Mouse (Mus musculus) adrenal gland, postnatal 36 days (tissue): ENCODE results near the gene Adamts2. TPM values are rescaled to one million over a fixed set of nuclear protein-coding genes. Genes with fewer than 3 reads are reported as not detected.
A peak's percentile ranks its signal among the peaks of the same experiment; 100 is the strongest.

Source experiments
- DNase-seq, 2 experiments: peaks; one replicate each; pipeline ENCODE4 v3.0.0; 2021; ENCODE audit warnings: mixed read lengths in 1 of 2
- total RNA-seq, 2 experiments: library from RNA; stranded (reverse); gene quantifications; 2 replicates each; pipeline ENCODE4 v1.2.3; 2021

Gene Adamts2
- total RNA-seq, 2 experiments from 2014 or later = 6.4 to 13.1 TPM

DNA sequence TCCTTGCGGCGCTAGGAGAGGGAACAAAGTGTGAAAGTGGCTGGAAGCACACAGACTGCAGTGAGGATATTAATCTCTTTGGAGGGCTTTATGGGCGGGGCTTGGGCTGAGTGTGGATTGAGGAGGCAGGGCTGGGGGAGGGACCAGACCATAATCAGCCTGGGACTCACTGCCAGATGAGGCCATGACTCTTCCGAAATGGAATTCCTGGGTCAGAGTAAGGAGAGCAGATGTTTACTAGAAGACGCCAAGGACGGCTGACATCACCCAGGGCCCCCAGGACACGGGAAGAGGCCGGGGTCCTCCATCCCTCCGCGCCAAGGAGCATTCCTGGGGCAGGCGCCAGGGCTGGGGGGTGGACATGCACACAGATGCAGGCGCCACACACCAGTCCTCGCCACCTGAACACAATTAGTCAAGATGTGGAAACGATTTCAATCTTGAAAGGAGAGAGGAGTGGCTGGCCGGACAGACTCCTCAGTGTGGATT is 20.4 kb downstream of the Adamts2 start:
- DNase-seq = peak in 1 of 2 experiments; percentile 59

DNA sequence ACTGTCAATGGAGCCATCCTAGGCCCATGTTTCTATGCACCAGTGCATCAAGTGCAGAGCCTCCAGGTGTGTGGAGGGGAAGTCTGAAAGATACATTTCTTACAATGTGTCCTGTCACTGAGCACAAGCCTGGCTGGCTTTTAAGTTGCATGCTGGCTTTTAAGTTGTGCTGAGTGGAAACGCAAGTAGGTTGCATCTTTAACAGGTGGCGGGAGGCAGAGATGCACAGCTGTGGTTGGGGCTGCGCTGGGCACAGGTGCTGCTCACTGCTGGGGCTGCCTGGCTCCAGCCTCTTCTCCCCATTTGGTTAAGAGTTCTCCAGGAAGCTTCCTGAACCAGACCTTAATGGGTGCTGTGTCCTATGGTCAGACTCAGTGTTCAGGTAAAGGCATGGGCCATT is 21.9 kb downstream of the Adamts2 start:
- DNase-seq = no peak

- DNase-seq = no peak
These were observed 22.4 kb downstream of the Adamts2 start for GRCm38 (mm10) chr11:50624239-50624638.

DNA sequence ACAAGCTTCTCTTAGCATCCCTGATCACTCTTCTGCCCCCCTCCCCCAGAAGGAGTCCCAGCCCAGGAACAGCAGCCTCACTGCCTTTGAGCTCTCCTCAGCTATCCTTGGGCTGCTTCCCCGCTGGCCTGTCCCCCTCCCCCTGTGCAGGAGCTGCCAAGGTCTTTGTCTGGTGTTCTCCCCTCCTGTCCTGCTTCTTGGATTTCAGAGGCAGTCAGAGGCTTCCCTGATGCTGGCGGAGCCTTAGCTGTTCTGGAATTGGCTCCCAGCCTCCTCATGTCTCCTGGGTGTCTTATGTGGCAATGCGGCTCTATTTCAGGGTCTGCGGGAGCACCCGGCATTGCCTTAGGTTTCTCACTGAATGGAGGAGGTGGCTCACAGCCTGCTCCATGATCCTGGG is 22.8 kb downstream of the Adamts2 start:
- peak; percentile 27 to 36 for DNase-seq

DNA sequence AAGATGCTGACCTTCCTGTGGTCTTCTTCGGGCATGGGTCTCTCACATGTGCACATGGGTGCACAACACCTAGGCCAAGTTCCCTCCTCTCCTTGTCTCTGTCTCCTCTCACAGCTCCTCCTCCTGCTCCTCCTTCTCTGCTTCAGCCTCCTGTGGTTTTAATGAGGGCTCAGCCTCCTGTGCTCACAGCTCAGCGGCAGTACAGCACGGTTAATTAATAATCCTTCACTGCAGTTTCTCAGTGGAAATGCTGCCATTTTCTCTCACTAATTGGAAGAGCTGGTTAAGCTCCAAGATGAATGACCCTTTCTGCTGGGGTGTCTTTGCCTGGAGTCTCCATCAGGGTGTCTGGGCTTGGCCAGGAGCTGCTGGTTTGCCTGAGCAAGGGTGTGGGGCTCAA is 27.0 kb downstream of the Adamts2 start:
- DNase-seq = no peak

GRCm38 (mm10) chr11:50630462-50630861 is 28.6 kb downstream of the Adamts2 start:
- DNase-seq = no peak

DNA sequence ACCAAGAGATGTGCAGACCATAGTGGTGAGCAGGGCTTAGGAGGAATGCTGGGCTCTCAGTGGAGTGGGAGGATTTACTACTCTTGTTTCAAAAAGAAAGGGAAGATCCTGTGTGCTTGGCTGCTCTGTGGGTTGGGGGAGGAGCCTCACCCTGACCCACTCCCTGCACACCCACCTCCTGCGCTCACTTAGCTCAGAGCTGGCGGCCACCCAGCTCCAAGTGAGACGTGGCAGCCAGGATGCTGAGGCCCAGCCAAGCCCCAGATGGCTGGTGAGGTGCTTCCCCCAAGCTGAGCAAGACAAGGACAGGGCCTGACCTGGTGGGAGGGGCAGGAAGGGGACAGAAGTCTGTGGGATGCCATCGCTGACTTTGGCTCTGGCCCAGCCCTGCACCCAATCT is 30.4 kb downstream of the Adamts2 start:
- DNase-seq = peak; percentile 47 to 74

GRCm38 (mm10) chr11:50635051-50635590 is 33.2 kb downstream of the Adamts2 start:
- DNase-seq = peak; percentile 8 to 45

GRCm38 (mm10) chr11:50637026-50637425 is 35.1 kb downstream of the Adamts2 start:
- DNase-seq = peak in 1 of 2 experiments; percentile 22

- DNase-seq = no peak
These were observed 36.4 kb downstream of the Adamts2 start for GRCm38 (mm10) chr11:50638197-50638867.

GRCm38 (mm10) chr11:50638868-50639220 is 37.0 kb downstream of the Adamts2 start:
- no peak for DNase-seq

- DNase-seq = peak; percentile 29 to 40
These were observed 40.7 kb downstream of the Adamts2 start for GRCm38 (mm10) chr11:50642583-50642982.

DNA sequence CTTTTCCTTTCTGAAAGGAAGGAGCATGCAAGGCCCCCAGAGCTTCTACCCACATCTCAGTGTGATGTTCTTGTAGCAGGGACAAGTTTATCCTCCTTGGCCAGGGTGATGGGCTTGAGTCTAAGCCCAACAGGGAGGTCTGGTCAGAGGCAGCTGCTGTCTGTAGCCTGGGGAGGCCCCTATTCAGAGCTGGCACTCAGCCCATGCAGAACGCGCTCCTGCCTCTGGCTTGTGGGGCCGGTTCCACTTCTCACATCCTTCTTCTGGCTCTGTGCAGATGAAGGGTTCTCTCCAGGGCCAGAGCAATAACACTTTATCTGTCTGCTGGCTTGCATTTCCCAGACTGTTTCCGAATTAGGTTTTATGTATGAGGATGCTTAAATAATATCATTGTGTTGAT is 44.3 kb downstream of the Adamts2 start:
- DNase-seq = no peak

DNA sequence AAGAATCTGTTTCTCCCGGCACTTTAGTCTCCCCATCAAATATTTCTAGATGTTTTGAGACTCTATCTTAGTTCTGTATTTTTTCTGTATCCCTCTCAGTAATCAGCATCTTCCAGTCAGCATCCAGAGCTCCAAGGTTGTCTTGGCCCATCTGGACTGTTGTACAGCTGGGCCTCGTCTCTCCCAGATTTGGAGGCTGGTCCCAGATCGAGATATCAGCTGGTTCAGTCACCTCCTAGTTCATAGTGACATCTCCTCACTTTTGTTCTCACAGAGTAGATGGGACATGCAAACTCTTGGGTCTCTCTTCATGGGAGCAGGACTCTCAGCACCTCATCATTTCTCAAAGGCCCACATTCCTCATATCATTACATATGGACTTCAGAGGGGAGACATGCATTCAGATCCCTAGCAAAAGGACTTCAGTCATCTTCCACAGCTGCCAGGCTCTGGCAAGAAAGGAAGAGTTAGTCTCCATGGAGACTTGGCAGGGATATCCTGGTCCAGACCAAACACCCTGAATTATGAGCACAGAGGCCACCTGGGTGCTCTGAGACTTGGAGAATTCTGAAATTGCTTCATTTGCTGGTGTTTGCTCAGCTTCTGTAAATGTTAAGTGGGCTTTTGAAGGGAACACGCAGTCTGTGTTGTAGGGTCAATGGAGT is 46.4 kb downstream of the Adamts2 start:
- DNase-seq = no peak

GRCm38 (mm10) chr11:50650037-50650436 is 48.2 kb downstream of the Adamts2 start:
- DNase-seq = no peak

GRCm38 (mm10) chr11:50653746-50654431 is 52.0 kb downstream of the Adamts2 start:
- peak; percentile 60 for DNase-seq

DNA sequence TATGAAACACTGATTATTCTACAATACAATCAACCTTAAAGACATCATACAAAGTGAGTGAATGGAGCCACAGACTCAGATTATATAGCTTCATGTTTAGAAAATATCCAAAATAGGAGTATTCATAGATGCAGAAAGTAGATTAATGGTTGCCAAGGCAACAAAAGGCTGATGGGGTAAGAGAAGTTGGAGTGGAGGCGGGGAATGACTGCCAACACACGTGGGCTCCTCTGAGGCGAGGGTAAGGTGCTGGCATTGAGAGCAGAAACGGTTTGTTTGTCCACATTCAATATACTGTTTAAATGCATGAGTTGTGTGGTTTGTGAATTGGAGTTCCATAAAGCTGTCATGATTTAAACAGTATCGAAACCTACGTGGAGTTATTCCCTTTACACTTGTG is 56.9 kb downstream of the Adamts2 start:
- no peak for DNase-seq

DNA sequence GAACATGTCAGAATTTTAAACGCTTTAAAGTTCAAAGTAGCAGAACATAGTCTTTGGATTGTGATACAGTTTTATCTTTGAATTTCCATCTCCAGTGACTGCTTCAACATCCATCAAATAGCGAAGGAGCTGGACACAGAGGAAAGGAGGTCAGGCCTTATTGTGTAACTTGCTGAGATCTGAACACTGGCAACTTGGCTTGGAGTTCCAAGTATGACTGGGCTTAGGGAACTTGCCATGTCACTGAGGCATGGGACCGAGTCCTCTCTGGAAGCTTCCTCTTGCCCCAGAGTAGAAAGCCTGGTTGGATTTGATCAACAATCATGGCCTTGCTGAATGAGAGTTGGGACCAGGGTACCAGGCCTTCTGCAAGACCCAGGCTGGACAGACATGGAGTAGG is 60.3 kb downstream of the Adamts2 start:
- peak; percentile 17 to 27 for DNase-seq

- no peak for DNase-seq
These were observed 62.9 kb downstream of the Adamts2 start for GRCm38 (mm10) chr11:50664826-50665225.

DNA sequence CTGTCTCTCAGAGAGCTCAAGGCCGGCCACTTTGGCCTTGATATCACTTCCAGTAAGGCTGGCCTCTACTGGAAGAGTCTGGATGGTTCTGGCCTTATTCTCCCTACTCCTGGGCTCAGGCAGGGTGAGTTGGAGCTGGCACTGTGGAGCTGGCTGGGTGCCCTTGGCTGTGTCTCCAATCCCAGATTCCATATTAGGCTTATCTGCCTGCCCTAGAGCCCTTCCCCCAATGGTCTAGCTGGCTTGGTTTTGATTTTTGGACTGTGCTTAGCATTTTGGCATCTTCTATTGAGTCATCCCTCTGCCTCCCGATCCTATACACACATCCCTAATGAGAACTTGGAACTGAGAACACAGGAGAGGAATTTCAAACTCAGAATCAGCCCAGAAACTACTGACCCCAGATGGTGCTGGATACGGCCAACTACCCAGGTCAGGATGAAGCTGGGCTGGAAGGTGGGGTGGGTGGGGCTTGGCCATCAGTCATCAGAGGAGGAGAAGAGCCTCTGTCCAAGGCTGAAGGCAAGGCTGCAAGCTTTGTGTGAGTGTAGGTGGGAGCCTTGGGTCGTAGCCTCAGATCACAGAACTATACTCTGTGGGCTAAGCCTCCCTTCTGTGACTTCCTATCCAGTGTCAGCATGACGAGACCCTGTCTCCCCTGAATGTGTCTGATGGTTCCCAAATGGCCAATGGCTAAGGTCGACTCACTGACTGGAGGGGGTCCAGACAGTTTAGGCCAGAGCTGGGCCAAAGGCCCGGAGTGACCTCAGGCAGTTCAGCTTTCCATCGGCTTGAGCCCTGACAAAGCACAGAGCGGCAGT is 67.9 kb downstream of the Adamts2 start:
- peak; percentile 90 to 92 for DNase-seq

DNA sequence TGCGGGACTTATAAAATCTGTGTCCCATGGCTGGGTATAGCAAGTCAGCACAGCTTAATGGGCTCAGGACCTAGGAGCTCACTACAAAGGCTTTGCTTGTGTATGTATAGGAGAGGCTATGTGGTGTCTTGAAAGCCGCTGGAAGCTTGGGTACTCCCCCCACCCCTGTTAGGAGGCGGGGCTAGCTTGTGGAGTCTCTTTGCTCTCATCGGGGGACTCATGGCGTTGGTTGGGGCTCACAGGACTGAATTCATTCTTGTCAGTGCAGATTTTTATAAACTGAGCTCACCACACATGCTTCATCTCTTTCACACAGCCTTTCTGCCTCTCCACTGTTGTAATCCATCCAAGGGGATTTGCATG is 68.5 kb downstream of the Adamts2 start:
- DNase-seq = no peak

GRCm38 (mm10) chr11:50670881-50671280 is 69.0 kb downstream of the Adamts2 start:
- DNase-seq = no peak
